Mouse (Mus musculus) intestine, embryonic 14.5 days (tissue): ENCODE measurements around the gene Htra1. TPM values are rescaled to one million over a fixed set of nuclear protein-coding genes. Genes with fewer than 3 reads are reported as not detected.

Experiments
- ATAC-seq: fragments of 200-750 bp; cut with Nextera tagmentation; replicated peaks from 2 replicates; pipeline ENCODE4 v1.8.0; 2017; ENCODE audit warnings: low read depth, moderate number of reproducible peaks, moderate TSS enrichment, moderate library complexity; ENCODE audit not compliant: low FRiP score, low TSS enrichment
- DNase-seq: peaks from one replicate; pipeline ENCODE4 v3.0.0-alpha.2; 2018; ENCODE audit warnings: low spot score
- H3K27ac ChIP-seq: fragments of 300-500 bp; sonication (generic); 2 replicates; pipeline ENCODE4 v1.5.1; 2014; ENCODE audit warnings: low read depth, mild to moderate bottlenecking, control low read depth
- H3K27me3 ChIP-seq: fragments of 300-500 bp; sonication (generic); replicated peaks from 2 replicates; pipeline ENCODE4 v1.6.1; 2014; ENCODE audit warnings: low read length, control low read depth; ENCODE audit not compliant: control insufficient read depth, insufficient read depth
- H3K36me3 ChIP-seq: fragments of 300-500 bp; sonication (generic); 2 replicates; pipeline ENCODE4 v1.6.1; 2014; ENCODE audit warnings: low read length, control low read depth; ENCODE audit not compliant: control insufficient read depth, insufficient read depth
- H3K4me1 ChIP-seq: fragments of 300-500 bp; sonication (generic); replicated peaks from 2 replicates; pipeline ENCODE4 v1.6.1; 2014; ENCODE audit warnings: low read length, control low read depth, mixed read lengths; ENCODE audit not compliant: control insufficient read depth, insufficient read depth
- H3K4me2 ChIP-seq: fragments of 300-500 bp; sonication (generic); 2 replicates; pipeline ENCODE4 v1.6.1; 2014; ENCODE audit warnings: low read length
- H3K4me3 ChIP-seq: fragments of 300-500 bp; sonication (generic); 2 replicates; pipeline ENCODE4 v1.5.1; 2014; ENCODE audit warnings: low read depth, low read length, control low read depth, mixed read lengths
- H3K9ac ChIP-seq: fragments of 300-500 bp; sonication (generic); 2 replicates; pipeline ENCODE4 v1.6.1; 2014; ENCODE audit warnings: mild to moderate bottlenecking, low read length
- H3K9me3 ChIP-seq: fragments of 300-500 bp; sonication (generic); 2 replicates; pipeline ENCODE4 v1.6.1; 2016; ENCODE audit warnings: low read length, control low read depth; ENCODE audit not compliant: control insufficient read depth
- WGBS: fragments of 180-500 bp; shearing (Covaris S2); extraction: QIAGEN DNeasy Blood & Tissue Kit; methylation state at CpG from one replicate; pipeline ENCODE4 v1.1.7; 2014; 5-methylcytosine and 5-hydroxymethylcytosine counted together
- polyA plus RNA-seq: library from polyadenylated mRNA; unstranded; fragments of >200 nt; fragmentation: Nextera tagmentation; extraction: Ambion mirVana; gene quantifications from 2 replicates; pipeline ENCODE4 v1.2.1, GENCODE M21; 2014

Htra1 gene
- polyA plus RNA-seq, 1 experiment from 2014 or later = 16.7 TPM

DNA sequence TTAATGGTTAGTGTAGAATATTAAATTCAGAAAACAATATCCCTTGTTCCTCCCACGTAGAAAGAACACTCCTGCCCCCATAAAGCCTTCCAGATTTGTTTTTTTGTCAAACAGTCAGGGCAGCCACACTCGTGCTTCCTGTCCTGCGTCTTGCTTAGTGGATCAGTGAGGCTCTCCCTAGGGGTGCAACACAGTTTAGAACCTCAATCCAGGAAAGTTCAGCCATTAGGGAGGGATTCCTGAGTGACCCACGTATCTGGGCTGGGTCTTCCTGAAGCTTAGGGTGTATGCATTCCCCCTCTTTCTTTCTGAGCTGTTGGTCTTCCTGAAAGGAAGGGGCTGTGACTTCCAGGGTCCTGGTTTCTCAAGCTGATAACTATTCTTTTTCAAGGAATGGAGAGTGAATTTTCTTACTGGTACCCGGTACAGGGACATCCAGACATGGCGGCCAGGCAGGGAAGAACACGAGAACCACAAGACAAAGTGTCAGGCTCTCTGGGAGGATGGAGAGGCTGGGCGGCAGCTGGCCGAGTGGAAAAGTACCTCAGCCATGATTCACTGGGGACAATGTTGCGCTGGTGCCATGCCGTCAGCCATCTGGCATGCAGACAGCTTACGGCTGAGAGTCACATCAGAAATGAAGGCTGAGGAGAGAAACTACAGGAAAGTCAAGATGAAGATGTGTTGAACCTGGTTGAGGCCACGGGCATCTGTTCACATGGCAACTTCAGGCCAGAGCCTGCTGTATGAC lies 12.8 kb upstream of the Htra1 start:
- 69% methylated on average over 13 of the region's 13 CpGs for WGBS
- DNase-seq (no peak), ATAC-seq (no peak)
- Histone ChIP-seq H3K27ac (no peak overlapping the region), H3K9me3 (no peaks in the 10 kb centered on the region), H3K4me3 (no peak overlapping the region), H3K36me3 (no peaks in the 10 kb centered on the region), H3K27me3 (no peaks in the 10 kb centered on the region), H3K9ac (no peak overlapping the region), H3K4me2 (no peak overlapping the region), H3K4me1 (no peaks in the 10 kb centered on the region)

DNA sequence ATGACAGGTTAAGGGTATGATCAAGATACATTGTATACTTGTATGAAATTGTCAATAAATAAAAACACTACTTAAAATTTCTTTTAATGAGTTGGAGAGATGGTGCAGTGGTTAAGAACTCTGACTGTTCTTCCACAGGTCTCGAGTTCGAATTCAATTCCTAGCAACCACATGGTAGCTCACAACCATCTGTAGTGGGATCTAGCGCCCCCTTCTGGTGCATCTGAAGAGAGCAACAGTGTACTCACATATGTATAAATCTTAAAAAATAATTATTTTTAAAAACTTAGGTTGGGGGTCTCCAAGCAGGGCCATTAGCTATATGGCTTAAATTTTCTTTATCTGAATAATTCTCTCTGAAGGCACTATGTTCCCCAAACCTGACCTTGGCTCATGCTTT lies 5.5 kb upstream of the Htra1 start:
- 58% methylated on average over 3 of the region's 3 CpGs for WGBS
- no peak for DNase-seq
- Histone ChIP-seq H3K9ac (no peak overlapping the region), H3K4me1 (peaks cover 2% of the 10 kb centered on the region; the same call in 1 of the 2 replicates), H3K27ac (no peak overlapping the region), H3K36me3 (no peaks in the 10 kb centered on the region), H3K9me3 (no peaks in the 10 kb centered on the region), H3K27me3 (peaks cover 26% of the 10 kb centered on the region), H3K4me2 (no peak overlapping the region), H3K4me3 (no peak overlapping the region)
- ATAC-seq = no peak

- Histone ChIP-seq H3K4me2 (no peak overlapping the region), H3K36me3 (no peaks in the 10 kb centered on the region), H3K27ac (no peak overlapping the region), H3K4me1 (peaks cover 18% of the 10 kb centered on the region), H3K9ac (no peak overlapping the region), H3K9me3 (no peaks in the 10 kb centered on the region), H3K27me3 (peaks cover 51% of the 10 kb centered on the region), H3K4me3 (no peak overlapping the region)
- DNase-seq (no peak), ATAC-seq (no peak)
- WGBS = 92% methylated on average over 9 of the region's 9 CpGs
These were observed 3.0 kb upstream of the Htra1 start for GRCm38 (mm10) chr7:130932921-130933320.

DNA sequence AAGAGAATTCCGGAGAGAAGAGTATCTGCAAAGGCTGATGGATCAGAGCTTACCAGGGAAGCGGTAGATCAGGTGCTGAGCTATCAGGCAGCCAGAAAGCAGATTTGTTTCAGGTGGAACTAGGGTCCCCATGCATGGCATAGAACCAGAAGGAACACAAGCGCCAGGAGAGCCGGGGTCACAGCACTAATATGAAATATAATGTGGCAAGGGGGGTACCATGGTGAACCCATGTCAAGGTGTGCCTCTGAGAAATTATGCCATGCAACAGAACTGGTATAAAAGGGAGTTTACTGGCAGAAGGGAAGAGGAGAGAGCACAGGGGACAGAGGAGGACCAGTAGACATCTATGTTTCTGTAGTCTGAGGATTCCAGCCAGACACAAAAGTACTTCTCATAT lies 1.3 kb upstream of the Htra1 start:
- Histone ChIP-seq H3K36me3 (no peaks in the 10 kb centered on the region), H3K27ac (no peak overlapping the region), H3K9ac (no peak overlapping the region), H3K9me3 (no peaks in the 10 kb centered on the region), H3K4me2 (no peak overlapping the region), H3K4me1 (peaks cover 18% of the 10 kb centered on the region), H3K4me3 (no peak overlapping the region), H3K27me3 (peaks cover 59% of the 10 kb centered on the region)
- no peak for ATAC-seq
- WGBS = 81% methylated on average over 4 of the region's 4 CpGs
- no peak for DNase-seq

DNA sequence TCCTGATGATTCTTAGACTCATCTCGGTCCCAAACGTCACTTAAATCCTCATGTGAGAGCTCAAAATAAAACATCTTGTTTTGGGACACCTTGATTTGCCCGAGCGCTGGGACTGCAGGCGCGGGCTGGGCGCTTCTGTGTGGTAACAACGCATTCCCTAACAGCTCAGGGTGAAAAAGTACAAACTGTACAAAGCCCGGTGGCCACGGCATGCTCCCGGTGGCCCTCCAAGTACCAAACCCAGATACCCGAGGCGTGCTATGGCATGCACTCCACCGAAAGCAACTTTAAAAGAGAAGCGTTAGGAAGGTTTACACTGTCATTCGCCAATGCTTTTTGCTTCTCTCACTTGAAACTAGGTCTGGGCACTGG lies 504 bp upstream of the Htra1 start:
- DNase-seq = no peak
- ATAC-seq = no peak
- H3K4me2 ChIP-seq = peak overlapping the region; percentile 82
- no peaks in the 10 kb centered on the region for H3K9me3 ChIP-seq
- peaks cover 59% of the 10 kb centered on the region for H3K27me3 ChIP-seq
- H3K36me3 ChIP-seq = no peaks in the 10 kb centered on the region
- H3K27ac ChIP-seq = no peak overlapping the region
- H3K4me3 ChIP-seq = peak overlapping the region; percentile 49
- 9% methylated on average over 16 of the region's 16 CpGs for WGBS
- 0 out of 2 replicates have a peak overlapping the region, but pooled peaks have one; percentile 16 for H3K9ac ChIP-seq
- H3K4me1 ChIP-seq = peaks cover 22% of the 10 kb centered on the region

DNA sequence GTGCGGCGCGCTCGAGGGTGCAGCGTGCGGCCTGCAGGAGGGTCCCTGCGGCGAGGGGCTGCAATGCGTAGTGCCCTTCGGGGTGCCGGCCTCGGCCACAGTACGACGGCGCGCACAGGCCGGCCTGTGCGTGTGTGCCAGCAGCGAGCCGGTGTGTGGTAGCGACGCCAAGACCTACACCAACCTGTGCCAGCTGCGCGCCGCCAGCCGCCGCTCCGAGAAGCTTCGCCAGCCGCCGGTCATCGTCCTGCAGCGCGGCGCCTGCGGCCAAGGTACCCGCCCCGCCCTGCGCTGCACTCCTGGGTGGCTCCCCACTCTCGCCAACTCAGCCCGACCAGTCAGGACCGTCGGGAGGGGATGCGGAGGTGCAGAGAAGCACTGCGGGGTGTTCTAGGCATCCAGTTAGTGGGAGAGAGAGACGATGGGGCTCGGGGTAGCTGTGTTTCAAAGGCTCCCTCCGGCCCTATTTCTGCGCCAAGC lies 601 bp downstream of the Htra1 start:
- under 1% methylated on average over 49 of the region's 49 CpGs for WGBS
- H3K36me3 ChIP-seq = no peaks in the 10 kb centered on the region
- 0 out of 2 replicates have a peak overlapping the region, but pooled peaks have one; percentile 25 for H3K9ac ChIP-seq
- no peaks in the 10 kb centered on the region for H3K9me3 ChIP-seq
- no peak overlapping the region for H3K27ac ChIP-seq
- peak overlapping the region; percentile 49 for H3K4me3 ChIP-seq
- DNase-seq (peak; percentile 73), ATAC-seq (peak; percentile 56)
- H3K4me1 ChIP-seq = peaks cover 27% of the 10 kb centered on the region
- H3K4me2 ChIP-seq = peak overlapping the region; percentile 82
- H3K27me3 ChIP-seq = peaks cover 59% of the 10 kb centered on the region

DNA sequence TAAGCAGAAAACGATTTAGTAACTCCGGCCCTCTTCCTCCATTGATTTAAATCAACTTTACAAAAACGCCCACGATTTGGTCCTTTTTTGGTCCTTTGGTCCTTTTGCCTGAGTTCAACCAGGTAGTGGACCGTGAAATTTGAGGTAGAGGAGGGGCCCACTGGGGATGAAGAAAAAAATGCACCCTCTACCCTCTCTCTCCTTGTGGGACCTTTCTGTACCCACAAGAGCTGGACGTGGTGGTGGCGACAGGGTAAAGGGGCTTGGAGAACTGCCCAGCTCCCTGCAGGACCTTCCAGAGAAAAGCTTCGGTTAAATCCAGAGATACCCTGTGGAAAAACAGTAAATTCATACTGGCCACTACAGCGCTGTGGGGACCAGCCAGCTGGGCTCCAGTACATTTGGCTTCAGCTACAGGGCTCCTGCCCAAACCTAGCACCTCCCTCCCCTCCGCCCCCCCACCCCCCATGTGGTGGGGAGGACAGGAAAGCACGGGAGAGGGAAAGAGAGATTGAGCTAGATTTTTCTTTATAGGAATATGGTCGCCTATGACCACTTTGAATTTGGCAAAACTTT lies 1.4 kb downstream of the Htra1 start:
- Histone ChIP-seq H3K9ac (no peak overlapping the region), H3K36me3 (no peaks in the 10 kb centered on the region), H3K27me3 (peaks cover 59% of the 10 kb centered on the region), H3K27ac (no peak overlapping the region), H3K4me1 (peaks cover 27% of the 10 kb centered on the region), H3K9me3 (no peaks in the 10 kb centered on the region), H3K4me3 (peak overlapping the region; percentile 49; the same call in 1 of the 2 replicates), H3K4me2 (peak overlapping the region; percentile 82)
- DNase-seq = no peak
- ATAC-seq = no peak
- 28% methylated on average over 12 of the region's 12 CpGs for WGBS

DNA sequence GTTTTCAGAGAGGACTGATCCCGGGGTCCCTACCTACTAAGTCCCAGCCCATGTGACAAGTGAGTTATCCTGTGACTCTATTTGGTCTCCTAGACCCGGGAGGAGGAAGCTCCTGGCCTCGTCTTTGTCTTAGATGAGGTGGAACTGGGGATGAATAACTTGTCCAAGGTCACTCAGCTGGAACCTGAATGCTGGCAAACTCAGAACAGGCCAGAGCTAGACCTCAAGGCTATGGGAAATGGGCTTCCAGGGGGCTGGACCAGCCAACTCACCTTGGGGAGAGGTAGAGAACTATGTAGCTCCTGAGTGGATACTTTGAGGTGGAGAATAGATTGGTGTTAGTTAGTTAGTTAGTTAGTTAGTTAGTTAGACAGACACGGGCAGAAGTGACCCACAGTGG lies 2.1 kb downstream of the Htra1 start:
- Histone ChIP-seq H3K27me3 (peaks cover 57% of the 10 kb centered on the region), H3K4me3 (no peak overlapping the region), H3K4me1 (peaks cover 27% of the 10 kb centered on the region), H3K27ac (no peak overlapping the region), H3K36me3 (no peaks in the 10 kb centered on the region), H3K9me3 (no peaks in the 10 kb centered on the region), H3K9ac (no peak overlapping the region), H3K4me2 (no peak overlapping the region)
- WGBS = 68% methylated on average over 4 of the region's 4 CpGs
- DNase-seq (no peak), ATAC-seq (no peak)

DNA sequence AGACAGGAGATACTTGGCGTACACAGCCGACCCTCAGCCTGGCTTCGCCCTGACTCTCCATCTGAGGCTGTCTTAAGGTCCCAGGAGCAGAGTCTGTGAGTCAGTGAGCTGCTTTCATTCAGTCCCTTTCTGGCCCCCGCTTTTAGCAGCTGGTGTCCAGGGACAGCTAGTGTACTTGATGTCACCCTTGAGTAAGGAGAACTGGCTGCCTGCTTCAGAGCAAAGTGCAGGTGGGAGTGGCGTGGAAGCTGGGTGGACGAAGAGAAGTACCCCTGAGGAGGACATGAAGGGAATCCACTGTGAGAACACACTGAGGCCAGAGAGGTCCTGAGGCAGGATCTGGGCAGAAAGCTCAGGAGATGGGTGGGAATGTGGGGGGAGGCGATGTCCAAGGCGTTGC lies 3.0 kb downstream of the Htra1 start:
- DNase-seq (no peak), ATAC-seq (no peak)
- Histone ChIP-seq H3K27ac (no peak overlapping the region), H3K9me3 (no peaks in the 10 kb centered on the region), H3K4me1 (peaks cover 27% of the 10 kb centered on the region), H3K27me3 (peaks cover 48% of the 10 kb centered on the region), H3K9ac (no peak overlapping the region), H3K36me3 (no peaks in the 10 kb centered on the region), H3K4me2 (no peak overlapping the region), H3K4me3 (no peak overlapping the region)
- WGBS = 94% methylated on average over 8 of the region's 8 CpGs
